Mouse (Mus musculus): ENCODE results near the gene Arl6ip4. TPM values are rescaled to one million over a fixed set of nuclear protein-coding genes. Genes with fewer than 3 reads are reported as not detected.

Arl6ip4 gene
- total RNA-seq (2021), result 10 to 100 TPM; 77.2 to 80.9 TPM
- long read RNA-seq, experiment 1, transcript Arl6ip4-201 (5 exons, 1,192 nt), result major isoform, 61 of 84 reads
- long read RNA-seq, experiment 1, partial matches to known transcripts, result 12 of 84 reads
- long read RNA-seq, experiment 1, other reads (novel, unspliced or antisense), result 8 of 84 reads
- long read RNA-seq, experiment 2, transcript Arl6ip4-201 (5 exons, 1,192 nt), result major isoform, 85 of 112 reads
- long read RNA-seq, experiment 2, partial matches to known transcripts, result 10 of 112 reads
- long read RNA-seq, experiment 2, other reads (novel, unspliced or antisense), result 11 of 112 reads

GRCm38 (mm10) chr5:124115990-124116845 lies at the start of gene Arl6ip4:
Gene Arl6ip4 (plus strand): TSS chr5:124116089.
- DNase-seq (ENCODE audit: low spot score in 2 of 2), result peak; percentile 57 to 62

GRCm38 (mm10) chr5:124069657-124070056 lies 46.2 kb upstream of the Arl6ip4 start:
- no peak for DNase-seq (ENCODE audit: low spot score in 2 of 2)

DNA sequence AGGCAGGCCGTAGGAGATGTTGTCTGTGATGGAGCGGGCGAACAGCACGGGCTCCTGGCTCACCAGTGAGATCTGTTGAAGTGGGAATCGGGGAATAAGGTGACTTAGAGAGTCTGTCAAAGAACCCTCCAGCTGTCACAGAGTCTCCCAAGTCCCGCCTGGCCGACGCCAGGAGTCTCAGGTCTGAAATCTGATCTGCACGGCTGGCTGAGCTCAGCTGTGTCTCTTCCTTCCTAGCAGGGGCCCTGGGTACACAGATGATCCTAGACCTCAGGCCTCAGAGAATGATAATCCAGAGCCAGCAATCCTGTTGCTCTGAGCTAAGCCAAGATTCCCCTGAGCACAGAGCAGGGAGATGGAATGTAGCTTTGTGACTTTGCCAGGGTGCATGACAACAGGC lies 42.2 kb upstream of the Arl6ip4 start:
- DNase-seq (ENCODE audit: low spot score in 2 of 2), result no peak

- DNase-seq (ENCODE audit: low spot score in 2 of 2), result no peak
Observed at GRCm38 (mm10) chr5:124074845-124075307, 41.0 kb upstream of the Arl6ip4 start.

DNA sequence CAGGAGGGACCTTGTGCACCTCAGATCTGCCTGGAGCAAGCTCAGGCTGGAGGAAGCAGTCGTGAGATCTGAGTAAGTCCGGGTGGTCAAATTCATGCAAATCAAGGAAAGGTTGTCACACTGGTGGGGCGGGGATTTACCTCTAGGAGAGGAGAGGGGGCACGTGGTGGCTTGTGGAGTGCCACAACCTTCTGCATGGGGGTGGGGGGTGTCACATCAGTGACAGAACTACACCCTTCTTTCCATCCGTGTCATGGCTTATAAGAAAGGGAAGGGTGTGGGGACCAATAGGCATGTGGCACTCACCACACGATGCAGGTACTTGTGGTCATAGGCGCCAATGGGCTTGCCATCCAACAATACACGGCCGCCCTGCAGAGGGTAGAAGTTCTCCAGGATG lies 40.2 kb upstream of the Arl6ip4 start:
- no peak for DNase-seq (ENCODE audit: low spot score in 2 of 2)

GRCm38 (mm10) chr5:124076559-124076958 lies 39.3 kb upstream of the Arl6ip4 start:
- no peak for DNase-seq (ENCODE audit: low spot score in 2 of 2)

DNA sequence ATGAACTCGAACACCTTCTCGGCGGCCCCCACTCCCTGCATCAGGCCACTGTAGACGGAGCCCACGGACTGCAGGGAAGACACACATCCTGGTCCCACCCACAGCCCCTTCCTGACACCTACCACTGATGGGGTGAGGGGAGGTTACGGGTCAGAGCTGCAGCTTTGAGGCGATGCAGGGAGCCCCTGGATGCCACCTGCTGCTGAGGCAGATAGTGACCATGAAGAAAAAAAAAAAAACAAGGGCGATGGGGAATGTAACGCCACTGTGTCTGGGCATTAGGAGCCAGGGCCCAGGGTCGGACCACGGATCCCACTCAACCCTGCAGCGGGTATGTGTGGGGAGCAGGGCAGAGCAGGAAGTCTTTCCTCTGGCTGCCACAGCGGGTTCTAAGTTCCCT lies 38.6 kb upstream of the Arl6ip4 start:
- no peak for DNase-seq (ENCODE audit: low spot score in 2 of 2)

- no peak for DNase-seq (ENCODE audit: low spot score in 2 of 2)
Observed at GRCm38 (mm10) chr5:124077856-124078460, 37.9 kb upstream of the Arl6ip4 start.

- no peak for DNase-seq (ENCODE audit: low spot score in 2 of 2)
Observed at GRCm38 (mm10) chr5:124078794-124079416, 37.0 kb upstream of the Arl6ip4 start.

- no peak for DNase-seq (ENCODE audit: low spot score in 2 of 2)
Observed at GRCm38 (mm10) chr5:124079880-124080279, 36.0 kb upstream of the Arl6ip4 start.

DNA sequence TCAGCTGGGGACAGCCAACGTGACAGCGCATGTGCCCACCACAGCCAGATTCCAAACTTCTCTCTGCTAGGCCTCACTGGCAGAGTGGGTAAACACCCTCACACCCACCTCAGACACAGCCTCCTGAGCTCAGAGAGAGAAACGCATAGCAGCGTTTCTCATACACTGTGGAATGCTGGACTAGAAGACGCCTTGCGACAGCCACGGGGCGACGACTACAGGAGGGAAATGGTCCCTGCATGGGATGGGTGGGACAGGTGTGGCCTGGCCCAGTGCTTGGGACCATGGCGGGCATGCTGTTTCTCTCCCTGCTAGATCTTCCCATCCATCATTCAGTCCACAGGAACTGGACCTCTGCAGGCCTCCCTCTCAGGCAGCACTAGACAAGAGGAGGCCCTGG lies 33.4 kb upstream of the Arl6ip4 start:
- no peak for DNase-seq (ENCODE audit: low spot score in 2 of 2)

- no peak for DNase-seq (ENCODE audit: low spot score in 2 of 2)
Observed at GRCm38 (mm10) chr5:124082941-124083688, 32.8 kb upstream of the Arl6ip4 start.

GRCm38 (mm10) chr5:124083850-124084587 lies 31.9 kb upstream of the Arl6ip4 start:
- no peak for DNase-seq (ENCODE audit: low spot score in 2 of 2)

DNA sequence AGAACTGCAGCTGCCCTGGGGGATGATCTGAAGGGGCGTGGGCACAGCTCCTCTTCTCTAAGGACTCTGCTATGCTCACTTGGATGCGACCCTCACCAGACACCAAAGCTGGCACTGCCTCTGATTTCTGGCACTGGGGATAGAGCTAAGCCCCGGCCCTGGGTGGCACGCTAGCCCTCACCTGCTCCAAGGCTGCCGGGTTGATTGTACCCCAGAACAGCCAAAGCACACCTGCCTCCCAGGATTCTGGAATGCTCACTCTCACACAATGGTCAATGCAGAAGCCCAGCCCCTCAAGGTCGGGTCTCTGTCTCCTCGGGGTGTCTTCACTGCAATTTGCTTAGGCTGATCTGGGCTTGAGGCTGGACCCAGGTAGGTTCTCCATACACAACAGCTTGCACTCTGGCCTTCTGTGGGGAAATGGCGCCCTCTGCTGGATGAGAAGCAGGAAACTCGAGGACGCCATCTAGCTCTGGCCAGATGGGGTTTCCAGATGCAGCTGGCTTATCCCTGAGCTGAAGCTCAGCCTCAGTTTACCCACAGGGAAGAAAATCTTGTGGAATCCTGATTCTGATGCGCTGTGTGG lies 31.2 kb upstream of the Arl6ip4 start:
- DNase-seq (ENCODE audit: low spot score in 2 of 2), result peak; percentile 67 to 82

- DNase-seq (ENCODE audit: low spot score in 2 of 2), result no peak
Observed at GRCm38 (mm10) chr5:124085513-124085912, 30.4 kb upstream of the Arl6ip4 start.

- DNase-seq (ENCODE audit: low spot score in 2 of 2), result no peak
Observed at GRCm38 (mm10) chr5:124086876-124087275, 29.0 kb upstream of the Arl6ip4 start.

DNA sequence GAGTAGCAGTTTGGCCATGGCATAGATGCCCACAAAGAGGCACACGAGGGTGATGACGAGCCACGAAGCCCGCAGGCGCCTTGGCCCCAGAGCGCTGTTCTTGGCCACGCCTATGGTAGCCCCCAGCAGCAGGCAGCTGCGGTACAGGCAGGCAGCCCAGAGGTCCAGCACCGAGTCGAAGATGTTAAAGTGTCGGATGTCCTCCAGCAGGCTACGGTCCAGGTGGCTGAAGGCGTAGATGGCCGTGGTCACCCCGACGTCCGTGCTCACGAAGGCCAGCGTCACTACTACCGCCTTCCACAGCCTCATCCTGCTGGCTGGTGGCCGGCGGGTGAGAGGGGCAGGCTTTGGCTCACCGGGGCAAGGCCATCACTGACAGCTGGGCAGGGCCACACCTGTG lies 26.0 kb upstream of the Arl6ip4 start:
- no peak for DNase-seq (ENCODE audit: low spot score in 2 of 2)

- DNase-seq (ENCODE audit: low spot score in 2 of 2), result no peak
Observed at GRCm38 (mm10) chr5:124091951-124092406, 23.9 kb upstream of the Arl6ip4 start.

DNA sequence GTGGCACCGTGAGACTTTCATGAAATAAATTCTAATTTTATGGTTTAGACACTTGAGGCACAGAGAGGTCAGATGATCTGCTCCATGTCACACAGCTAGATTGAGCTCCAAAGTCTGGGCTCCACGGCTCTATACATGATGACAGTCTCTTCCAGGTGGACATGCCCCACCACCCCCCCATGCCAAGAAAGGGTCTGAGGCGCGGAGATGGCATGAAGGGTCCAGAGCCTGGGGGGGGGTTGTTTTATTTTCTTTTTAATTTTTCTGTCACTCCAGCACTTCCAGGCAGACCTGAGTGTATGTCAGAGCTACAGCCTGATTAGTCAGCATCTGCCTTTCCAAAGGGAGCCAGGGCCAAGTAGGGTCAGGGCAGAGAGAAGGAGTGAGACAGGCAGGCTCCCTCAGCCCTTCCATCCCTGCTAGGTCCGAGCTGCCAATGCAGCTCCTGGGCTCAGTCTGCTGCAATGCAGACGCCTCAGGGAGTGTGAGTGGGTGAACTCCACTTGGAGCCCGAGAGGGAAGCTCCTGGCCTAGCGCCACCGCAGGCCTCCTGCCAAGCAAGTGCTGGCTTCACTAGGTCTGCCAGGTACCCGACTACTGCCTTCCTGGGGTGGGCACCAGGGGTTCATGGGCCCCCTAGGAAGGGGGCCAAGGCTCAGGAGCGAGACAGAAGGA lies 22.6 kb upstream of the Arl6ip4 start:
- no peak for DNase-seq (ENCODE audit: low spot score in 2 of 2)
